Mouse (Mus musculus) liver (tissue): ENCODE data around the gene Snx32.

Experiments used
- DNase-seq: peaks from one replicate; pipeline ENCODE4 v3.0.0-alpha.2; 2020; ENCODE audit warnings: mixed read lengths

The Snx32 gene

DNA sequence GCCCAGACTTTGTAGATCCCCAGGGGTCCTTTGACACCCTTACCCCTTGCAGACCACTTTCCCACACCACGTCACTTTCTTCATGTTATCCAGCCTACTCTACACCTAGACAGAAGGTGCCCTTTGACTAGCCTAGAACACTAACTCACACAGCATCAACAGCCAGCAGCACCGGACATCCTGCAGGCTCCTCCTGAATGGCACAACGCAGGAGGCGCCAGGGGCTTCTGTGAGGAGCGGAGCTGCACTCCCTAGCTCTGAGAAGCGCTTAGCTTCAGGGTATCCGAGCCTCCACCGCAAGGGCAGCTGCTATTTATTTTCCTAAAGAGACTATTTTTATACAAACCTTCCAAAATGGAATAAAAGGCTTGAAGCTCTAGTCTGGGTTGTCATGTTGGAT is 54.8 kb downstream of the Snx32 start:
- DNase-seq, result no peak

DNA sequence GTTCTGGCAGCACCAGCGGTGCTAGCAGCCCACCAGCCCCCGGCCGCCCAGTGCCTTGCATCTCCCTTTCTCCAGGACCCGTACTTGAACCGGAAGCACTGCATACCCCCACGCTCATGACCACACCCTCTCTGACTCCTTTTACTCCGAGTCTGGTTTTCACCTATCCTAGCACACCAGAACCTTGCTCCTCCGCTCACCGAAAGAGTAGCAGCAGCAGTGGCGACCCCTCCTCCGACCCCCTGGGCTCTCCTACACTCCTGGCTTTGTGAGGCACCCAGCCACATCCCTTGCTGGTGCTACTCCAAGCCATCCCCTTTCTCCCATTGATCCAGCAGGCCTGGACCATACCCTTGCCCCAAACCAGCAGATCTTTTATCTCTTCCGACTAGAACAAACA is 55.3 kb downstream of the Snx32 start:
- DNase-seq, result no peak

DNA sequence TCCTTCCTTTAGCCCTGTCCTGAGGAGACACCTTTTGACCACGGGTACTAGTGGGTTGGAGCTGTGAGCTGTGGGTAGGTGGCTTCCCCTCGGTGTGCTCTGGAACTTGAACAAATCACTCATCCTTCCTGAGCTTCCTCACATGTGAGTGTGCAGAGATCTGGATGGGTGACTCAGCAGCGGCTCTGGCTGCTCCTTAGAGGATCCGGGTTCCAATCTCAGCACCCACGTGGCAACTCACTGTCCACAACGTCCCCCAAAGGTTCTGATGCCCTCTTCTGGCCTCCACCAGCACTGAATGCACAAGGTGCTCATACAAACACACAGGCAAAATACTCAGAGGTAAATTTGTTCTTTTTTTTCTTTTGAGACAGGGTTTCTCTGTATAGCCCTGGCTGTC is 58.6 kb downstream of the Snx32 start:
- no peak for DNase-seq

DNA sequence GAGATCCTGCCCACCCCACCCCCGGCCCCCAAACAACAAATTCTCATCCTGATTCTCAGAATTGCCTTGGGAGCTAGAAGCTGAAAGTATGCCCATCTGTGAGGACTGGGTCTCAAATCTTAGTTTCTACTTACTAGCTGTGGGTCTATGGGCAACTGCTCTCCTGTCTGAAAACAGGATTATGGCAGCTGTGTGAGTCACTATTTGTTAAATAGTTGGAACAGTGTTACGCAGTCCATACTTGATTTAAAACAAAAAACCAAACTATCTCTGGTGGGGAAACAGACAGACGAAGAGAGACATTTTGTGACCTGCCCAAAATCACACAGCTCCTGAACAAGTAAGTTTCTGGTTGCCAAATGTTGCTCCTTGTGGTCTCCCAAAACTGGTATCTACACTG is 60.7 kb downstream of the Snx32 start:
- DNase-seq, result no peak

DNA sequence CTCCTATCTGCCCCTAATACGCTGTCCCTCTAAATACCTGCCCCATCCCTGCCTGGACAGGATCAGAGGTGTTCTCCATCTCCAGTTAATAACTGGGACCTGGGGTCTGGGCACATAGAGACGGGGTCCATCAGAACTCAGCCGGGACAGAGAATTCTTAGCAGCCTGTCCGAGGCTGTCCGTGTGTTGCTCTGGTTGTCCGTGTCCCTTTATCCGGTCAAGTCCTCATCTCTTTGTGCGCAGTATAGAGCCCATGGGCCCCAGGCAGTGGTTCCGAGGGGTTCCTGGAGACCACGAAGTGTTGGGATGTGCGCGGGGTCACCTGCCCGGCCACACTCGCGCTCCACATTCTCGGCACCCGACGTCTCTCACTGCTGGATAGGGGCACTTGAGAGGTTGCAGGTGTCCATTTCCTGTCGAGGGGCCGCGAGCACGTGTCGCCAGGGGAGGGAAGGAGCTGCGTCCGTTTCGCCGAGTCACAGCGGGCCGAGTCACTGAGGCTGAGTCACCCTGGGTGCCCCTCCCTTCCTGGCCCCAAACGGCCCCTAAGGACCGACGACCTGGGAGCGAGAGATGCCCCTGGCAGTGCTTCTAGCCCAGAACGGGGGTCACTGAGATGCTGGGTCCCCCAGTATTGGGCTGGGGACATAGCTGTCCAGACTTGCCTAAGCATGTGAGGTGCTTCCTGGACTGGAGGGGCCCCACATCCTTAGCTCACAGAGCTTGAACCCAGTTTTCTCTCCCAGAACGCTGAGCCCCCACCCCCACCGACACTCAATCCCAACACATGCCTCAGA is 61.8 kb downstream of the Snx32 start:
- DNase-seq, result peak; percentile 79

DNA sequence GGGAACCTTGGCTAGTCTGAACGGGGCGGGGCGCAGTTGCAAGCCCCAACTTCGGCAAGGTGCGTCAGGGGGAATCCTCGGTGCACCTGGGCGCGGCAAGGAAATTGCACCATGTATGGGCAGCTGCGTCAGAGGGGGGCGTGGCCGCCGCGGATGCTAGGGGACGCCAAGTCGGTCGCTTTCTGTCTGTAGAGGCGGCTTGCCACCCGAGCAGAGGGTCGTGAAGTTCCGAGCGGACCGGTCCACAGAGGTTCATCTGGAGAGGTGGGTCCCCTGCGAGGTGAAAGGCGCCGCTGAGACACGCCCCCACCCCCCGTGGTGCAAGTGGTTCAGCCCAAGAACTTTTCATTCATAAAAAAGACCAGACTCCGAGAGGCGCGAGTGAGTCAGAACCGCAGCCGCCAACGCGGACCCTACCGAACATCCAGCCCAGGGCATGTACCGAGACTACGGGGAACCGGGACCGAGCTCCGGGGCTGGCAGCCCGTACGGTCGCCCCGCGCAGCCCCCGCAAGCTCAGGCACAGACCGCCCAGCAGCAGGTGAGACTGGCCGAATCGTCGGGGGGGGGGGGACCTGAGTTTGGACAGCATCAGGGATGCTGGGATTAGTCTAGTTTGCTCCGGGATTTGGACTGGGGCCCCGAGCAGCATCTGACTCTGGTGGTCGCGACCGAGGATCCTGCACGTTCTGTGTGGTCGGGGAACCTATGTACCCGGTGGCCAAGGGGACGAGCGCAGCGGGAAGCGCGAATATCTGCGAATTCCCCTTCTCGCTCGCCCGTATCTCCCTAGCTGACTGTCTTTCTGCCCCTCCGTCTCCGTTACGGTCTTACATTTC is 62.6 kb downstream of the Snx32 start, which contains the start of gene Fosl1:
Gene Fosl1 (plus strand): TSS at position 33 of the 839 bp plus-strand sequence.
- peak; percentile 75 for DNase-seq

DNA sequence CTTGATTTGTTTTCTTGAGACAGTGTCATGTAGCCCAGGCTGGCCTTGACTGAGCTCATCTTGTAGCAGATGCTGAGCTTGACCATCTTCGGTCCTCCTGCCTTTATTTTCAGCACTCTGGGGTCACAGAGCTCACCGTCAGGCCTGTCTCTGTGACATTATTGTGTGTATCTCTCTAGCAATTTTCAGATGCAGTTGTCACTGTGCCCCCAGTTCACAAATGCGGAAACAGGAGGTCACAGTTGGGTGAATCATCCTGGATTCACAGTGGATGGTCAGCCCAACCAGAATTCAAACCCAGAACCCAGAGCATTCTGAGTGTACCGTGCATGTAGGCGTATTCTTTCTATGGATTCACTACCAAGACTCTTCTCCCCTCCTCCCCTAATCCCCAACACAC is 64.6 kb downstream of the Snx32 start:
- no peak for DNase-seq

DNA sequence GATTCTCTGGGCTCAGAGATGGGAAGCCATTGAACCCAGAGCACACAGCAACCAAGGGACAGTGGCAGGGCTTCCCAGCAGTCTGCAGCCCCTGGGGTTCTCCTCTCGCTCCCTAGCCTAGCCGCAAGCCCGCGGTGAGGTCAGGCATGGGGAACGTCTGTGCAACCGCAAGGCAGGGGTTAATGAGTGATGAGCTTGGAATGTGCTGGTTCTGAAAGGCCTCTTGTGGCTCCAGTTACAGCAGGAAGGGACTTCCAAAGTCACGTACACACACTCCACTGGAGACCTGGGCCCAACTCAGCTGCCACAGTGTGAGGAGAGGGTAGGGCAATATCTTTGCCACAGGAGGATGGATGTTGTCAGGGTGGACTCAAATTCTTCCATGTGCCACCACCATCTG is 65.4 kb downstream of the Snx32 start:
- DNase-seq, result no peak

DNA sequence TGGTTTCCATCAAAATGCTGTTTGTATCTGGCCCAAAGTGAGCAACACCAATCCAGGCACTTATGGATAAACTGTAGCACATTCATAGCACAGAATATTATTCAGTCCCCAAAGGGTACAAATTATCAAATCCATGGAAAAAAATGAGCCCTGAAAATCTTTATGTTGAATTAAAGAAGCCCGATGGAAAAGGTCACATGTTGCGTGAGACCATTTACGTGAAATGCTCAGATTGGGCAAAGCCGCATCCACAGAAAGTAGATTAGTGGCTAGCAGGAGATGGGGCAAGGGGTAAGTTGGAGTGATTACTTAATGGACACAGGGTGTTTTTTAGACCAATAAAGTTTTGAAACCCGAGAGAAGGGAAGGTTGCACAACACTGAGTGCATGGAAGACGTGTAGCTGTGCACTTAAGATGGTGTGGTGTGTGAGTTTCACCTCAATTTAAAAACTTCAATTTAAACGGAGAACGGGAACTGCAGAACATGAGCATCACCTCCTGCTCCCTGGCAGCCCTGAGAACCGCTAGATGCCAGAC is 65.9 kb downstream of the Snx32 start:
- no peak for DNase-seq
